Mouse (Mus musculus) gastrocnemius, postnatal 36 days (tissue): ENCODE measurements at regions not wholly inside any gene's neighbourhood (a gene's known extent, or its start where the extent isn't known, plus 50 kb on each side); places are given as distances from the start of the nearest gene placed in this dataset.
A peak's percentile ranks its signal among the peaks of the same experiment; 100 is the strongest.
"Not testable (repeated sequence)": the region's sequence is repeated elsewhere in the genome, so short reads cannot be mapped to it uniquely, and the experiment has no call there.

Experiments
- DNase-seq, 2 experiments: peaks; one replicate each; pipeline ENCODE4 v3.0.0; 2022
- intact Hi-C: fragments of 180-260 bp; cut with DNase I; formaldehyde crosslinking; loops from one replicate; pipeline ENCODE4 v1.15.1; 2025

- intact Hi-C loops: no loop called here
- DNase-seq: no peak
These were observed 286.6 kb upstream of the Got2 start for GRCm38 (mm10) chr8:96174996-96175395.

- intact Hi-C loops: no loop called here
These were observed 276.6 kb upstream of the Got2 start for GRCm38 (mm10) chr8:96164933-96165332.

GRCm38 (mm10) chr8:96159899-96160298, 271.6 kb upstream of the Got2 start:
- intact Hi-C loops: no loop called here
- DNase-seq: no peak

More at GRCm38 (mm10) chr8:96164933-96165332, 276.6 kb upstream of the Got2 start:
- DNase-seq: no peak

- intact Hi-C loops: no loop called here
- peak in 1 of 2 experiments; percentile 4 for DNase-seq
These were observed 264.3 kb upstream of the Got2 start for GRCm38 (mm10) chr8:96152496-96153250.

GRCm38 (mm10) chr8:96152056-96152455, 263.7 kb upstream of the Got2 start:
- intact Hi-C loops: no loop called here
- DNase-seq: no peak

- intact Hi-C loops: no loop called here
- no peak for DNase-seq
These were observed 262.7 kb upstream of the Got2 start for GRCm38 (mm10) chr8:96151065-96151472.

GRCm38 (mm10) chr8:96132183-96132582, 243.8 kb upstream of the Got2 start:
- DNase-seq: no peak
- intact Hi-C loops: no loop called here

GRCm38 (mm10) chr8:96128329-96128728, 240.0 kb upstream of the Got2 start:
- intact Hi-C loops: no loop called here
- no peak for DNase-seq

- DNase-seq: no peak
- intact Hi-C loops: no loop called here
These were observed 212.5 kb upstream of the Got2 start for GRCm38 (mm10) chr8:96100817-96101216.

- no peak for DNase-seq
- intact Hi-C loops: no loop called here
These were observed 204.6 kb upstream of the Got2 start for GRCm38 (mm10) chr8:96092931-96093330.

- DNase-seq: no peak
- intact Hi-C loops: no loop called here
These were observed 201.9 kb upstream of the Got2 start for GRCm38 (mm10) chr8:96090231-96090630.

GRCm38 (mm10) chr8:96068306-96068705, 180.0 kb upstream of the Got2 start:
- no peak for DNase-seq
- intact Hi-C loops: no loop called here

GRCm38 (mm10) chr8:96047686-96048085, 159.3 kb upstream of the Got2 start:
- intact Hi-C loops: no loop called here
- DNase-seq: no peak

- DNase-seq: no peak
- intact Hi-C loops: no loop called here
These were observed 154.0 kb upstream of the Got2 start for GRCm38 (mm10) chr8:96042335-96042734.

- intact Hi-C loops: no loop called here
- DNase-seq: no peak
These were observed 151.9 kb upstream of the Got2 start for GRCm38 (mm10) chr8:96040216-96040615.

- intact Hi-C loops, DNase-seq: not testable (repeated sequence)
These were observed 130.4 kb upstream of the Got2 start for GRCm38 (mm10) chr8:96018742-96019141.

- intact Hi-C loops: no loop called here
- no peak for DNase-seq
These were observed 123.7 kb upstream of the Got2 start for GRCm38 (mm10) chr8:96012002-96012401.

GRCm38 (mm10) chr8:95991826-95992463, 103.6 kb upstream of the Got2 start:
- intact Hi-C loops: no loop called here

GRCm38 (mm10) chr8:95988616-95989380, 100.5 kb upstream of the Got2 start:
- intact Hi-C loops: no loop called here
- DNase-seq: no peak

More at GRCm38 (mm10) chr8:95991826-95992463, 103.6 kb upstream of the Got2 start:
- no peak for DNase-seq

- intact Hi-C loops: no loop called here
- no peak for DNase-seq
These were observed 98.7 kb upstream of the Got2 start for GRCm38 (mm10) chr8:95987011-95987440.

- intact Hi-C loops: no loop called here
- no peak for DNase-seq
These were observed 98.1 kb upstream of the Got2 start for GRCm38 (mm10) chr8:95986410-95986809.
